Mouse (Mus musculus): ENCODE measurements around the gene Nfs1. TPM values are rescaled to one million over a fixed set of nuclear protein-coding genes. Genes with fewer than 3 reads are reported as not detected.

Nfs1 gene
- polyA plus RNA-seq, 1 experiment from 2014 or later, result 39.9 TPM

- Histone ChIP-seq H3K27me3 (replicated peaks; ENCODE audit: control insufficient read depth, insufficient read depth, low read length) (no peaks in the 10 kb centered on the region), H3K9me3 (ENCODE audit: control insufficient read depth, low read length) (no peaks in the 10 kb centered on the region), H3K4me3 (ENCODE audit: low read length) (no peak overlapping the region), H3K27ac (ENCODE audit: low read depth, low read length) (no peak overlapping the region), H3K4me2 (ENCODE audit: low read length) (no peak overlapping the region), H3K36me3 (ENCODE audit: control insufficient read depth, insufficient read depth, low read length) (peaks cover 19% of the 10 kb centered on the region), H3K4me1 (ENCODE audit: control insufficient read depth, insufficient read depth, low read depth, low read length) (peaks cover 12% of the 10 kb centered on the region), H3K9ac (ENCODE audit: low read depth, low read length) (no peak overlapping the region)
- WGBS, result 65% methylated on average over 5 of the region's 5 CpGs
- no peak for ATAC-seq
Measured at GRCm38 (mm10) chr2:156146272-156146989, 2.4 kb upstream of the Nfs1 start.

DNA sequence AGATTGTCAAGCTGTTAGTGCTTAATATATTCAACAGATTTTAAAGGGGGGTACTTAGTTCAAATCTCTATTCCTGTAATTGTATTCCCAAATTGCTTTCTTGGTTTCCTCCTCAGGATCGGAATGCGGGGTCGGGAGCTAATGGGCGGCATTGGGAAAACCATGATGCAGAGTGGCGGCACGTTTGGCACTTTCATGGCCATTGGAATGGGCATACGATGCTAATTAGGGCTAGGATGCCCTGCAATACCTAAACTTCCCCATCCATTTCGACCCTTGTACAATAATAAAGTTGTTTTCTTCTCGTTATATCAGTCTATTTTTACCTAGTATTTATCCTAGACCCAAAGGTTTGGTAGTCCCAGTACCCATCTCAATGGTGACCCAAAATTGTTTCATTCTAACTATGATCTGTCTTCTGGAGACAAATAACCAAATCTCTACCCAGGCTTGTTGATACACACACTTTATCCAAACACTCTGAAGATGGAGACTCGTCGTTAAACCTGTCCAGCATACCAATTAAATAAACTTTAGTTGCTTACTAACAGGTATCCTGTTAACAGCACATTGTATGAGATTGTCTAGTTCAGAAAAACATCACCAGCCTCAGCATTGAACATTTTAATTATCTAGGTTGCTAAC lies 1.6 kb upstream of the Nfs1 start:
- Histone ChIP-seq H3K4me2 (ENCODE audit: low read length) (peak overlapping the region; percentile 60), H3K27ac (ENCODE audit: low read depth, low read length) (no peak overlapping the region), H3K4me1 (ENCODE audit: control insufficient read depth, insufficient read depth, low read depth, low read length) (peaks cover 12% of the 10 kb centered on the region), H3K27me3 (replicated peaks; ENCODE audit: control insufficient read depth, insufficient read depth, low read length) (no peaks in the 10 kb centered on the region), H3K36me3 (ENCODE audit: control insufficient read depth, insufficient read depth, low read length) (peaks cover 19% of the 10 kb centered on the region), H3K9ac (ENCODE audit: low read depth, low read length) (no peak overlapping the region), H3K9me3 (ENCODE audit: control insufficient read depth, low read length) (no peaks in the 10 kb centered on the region), H3K4me3 (ENCODE audit: low read length) (no peak overlapping the region)
- ATAC-seq, result no peak
- 62% methylated on average over 11 of the region's 11 CpGs for WGBS

GRCm38 (mm10) chr2:156143367-156143766 lies 619 bp downstream of the Nfs1 start:
- Histone ChIP-seq H3K4me1 (ENCODE audit: control insufficient read depth, insufficient read depth, low read depth, low read length) (peaks cover 12% of the 10 kb centered on the region), H3K27me3 (replicated peaks; ENCODE audit: control insufficient read depth, insufficient read depth, low read length) (no peaks in the 10 kb centered on the region), H3K4me3 (ENCODE audit: low read length) (peak overlapping the region; percentile 92), H3K4me2 (ENCODE audit: low read length) (peak overlapping the region; percentile 60), H3K9ac (ENCODE audit: low read depth, low read length) (peak overlapping the region; percentile 91), H3K36me3 (ENCODE audit: control insufficient read depth, insufficient read depth, low read length) (peaks cover 8% of the 10 kb centered on the region), H3K27ac (ENCODE audit: low read depth, low read length) (peak overlapping the region; percentile 93), H3K9me3 (ENCODE audit: control insufficient read depth, low read length) (no peaks in the 10 kb centered on the region)
- WGBS, result 2% methylated on average over 16 of the region's 16 CpGs
- ATAC-seq, result no peak

GRCm38 (mm10) chr2:156142820-156143219 lies 1.2 kb downstream of the Nfs1 start:
- H3K4me3 ChIP-seq (ENCODE audit: low read length), result no peak overlapping the region
- no peak overlapping the region for H3K9ac ChIP-seq (ENCODE audit: low read depth, low read length)
- H3K9me3 ChIP-seq (ENCODE audit: control insufficient read depth, low read length), result no peaks in the 10 kb centered on the region
- WGBS, result 90% methylated on average over 2 of the region's 2 CpGs
- peak overlapping the region; percentile 60 for H3K4me2 ChIP-seq (ENCODE audit: low read length)
- no peaks in the 10 kb centered on the region for H3K27me3 ChIP-seq (replicated peaks; ENCODE audit: control insufficient read depth, insufficient read depth, low read length)
- H3K27ac ChIP-seq (ENCODE audit: low read depth, low read length), result no peak overlapping the region
- H3K4me1 ChIP-seq (ENCODE audit: control insufficient read depth, insufficient read depth, low read depth, low read length), result peaks cover 12% of the 10 kb centered on the region
- ATAC-seq, result no peak
- peaks cover 4% of the 10 kb centered on the region for H3K36me3 ChIP-seq (ENCODE audit: control insufficient read depth, insufficient read depth, low read length)

DNA sequence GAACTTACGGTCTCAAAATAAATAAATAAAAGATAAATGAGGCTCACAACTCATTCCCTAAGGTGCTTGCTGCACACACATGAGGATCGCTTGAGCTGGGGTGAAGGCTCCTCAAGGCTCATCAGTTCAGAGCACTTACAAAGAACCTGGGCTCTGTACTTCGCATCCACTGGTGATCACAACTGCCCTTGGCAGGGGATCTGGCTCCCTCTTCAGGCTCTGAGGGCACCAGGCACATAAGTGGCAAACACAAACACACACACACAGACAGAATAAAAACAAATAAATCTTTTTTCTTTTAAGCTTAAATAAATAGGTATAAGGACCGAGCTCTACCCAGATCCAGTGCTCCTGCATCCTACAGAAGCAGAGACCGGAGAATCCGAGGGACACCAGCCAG lies 8.3 kb downstream of the Nfs1 start:
- WGBS, result 87% methylated on average over 6 of the region's 6 CpGs

DNA sequence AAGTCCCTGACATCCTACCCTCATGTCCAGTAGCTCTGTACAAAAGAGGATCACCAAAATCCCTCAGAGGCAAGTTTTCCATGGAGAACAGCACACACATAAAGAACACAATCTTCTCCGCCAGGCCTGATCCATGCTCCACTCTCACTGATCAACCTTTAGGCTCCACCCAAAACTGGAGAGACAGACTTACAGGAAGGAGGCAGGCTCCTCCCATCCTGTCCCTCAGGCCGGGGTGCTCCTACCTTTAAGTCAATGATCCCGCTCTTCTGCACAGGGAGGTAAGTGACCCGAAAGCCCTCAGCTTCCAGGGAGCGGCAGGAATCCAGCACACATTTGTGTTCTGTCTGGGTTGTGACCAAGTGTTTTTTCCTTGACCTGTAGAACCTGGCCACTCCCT lies 9.8 kb downstream of the Nfs1 start:
- Histone ChIP-seq H3K36me3 (ENCODE audit: control insufficient read depth, insufficient read depth, low read length) (no peaks in the 10 kb centered on the region; the same call in none of the 2 replicates), H3K9me3 (ENCODE audit: control insufficient read depth, low read length) (no peaks in the 10 kb centered on the region), H3K4me2 (ENCODE audit: low read length) (no peak overlapping the region), H3K4me3 (ENCODE audit: low read length) (no peak overlapping the region), H3K27me3 (replicated peaks; ENCODE audit: control insufficient read depth, insufficient read depth, low read length) (no peaks in the 10 kb centered on the region), H3K27ac (ENCODE audit: low read depth, low read length) (no peak overlapping the region), H3K9ac (ENCODE audit: low read depth, low read length) (no peak overlapping the region), H3K4me1 (ENCODE audit: control insufficient read depth, insufficient read depth, low read depth, low read length) (no peaks in the 10 kb centered on the region)
- no peak for ATAC-seq
- 94% methylated on average over 5 of the region's 5 CpGs for WGBS

More for the DNA sequence above, 8.3 kb downstream of the Nfs1 start:
- Histone ChIP-seq H3K4me3 (ENCODE audit: low read length) (no peak overlapping the region), H3K27me3 (replicated peaks; ENCODE audit: control insufficient read depth, insufficient read depth, low read length) (no peaks in the 10 kb centered on the region), H3K27ac (ENCODE audit: low read depth, low read length) (no peak overlapping the region), H3K9ac (ENCODE audit: low read depth, low read length) (no peak overlapping the region), H3K9me3 (ENCODE audit: control insufficient read depth, low read length) (no peaks in the 10 kb centered on the region), H3K4me1 (ENCODE audit: control insufficient read depth, insufficient read depth, low read depth, low read length) (no peaks in the 10 kb centered on the region), H3K36me3 (ENCODE audit: control insufficient read depth, insufficient read depth, low read length) (no peaks in the 10 kb centered on the region; the same call in none of the 2 replicates), H3K4me2 (ENCODE audit: low read length) (no peak overlapping the region)
- ATAC-seq, result no peak

DNA sequence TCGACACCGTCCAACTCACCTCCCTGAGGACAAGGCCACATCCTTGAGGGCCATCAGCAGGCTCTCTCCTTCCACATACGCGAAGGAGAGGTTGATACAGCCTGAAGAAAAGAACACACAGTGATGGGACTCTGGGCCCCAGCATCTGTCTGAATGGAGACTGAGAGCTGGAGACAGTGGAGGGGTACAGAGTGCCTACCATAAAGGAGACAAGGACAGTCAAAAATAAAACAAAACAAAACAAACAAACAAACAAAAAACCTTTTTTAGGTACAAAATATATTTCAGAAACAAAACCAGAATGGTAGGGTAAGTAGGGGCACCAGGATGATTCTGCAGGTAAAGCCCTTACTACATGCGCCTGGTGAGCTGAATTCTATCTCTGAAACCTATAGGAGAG lies 17.0 kb downstream of the Nfs1 start, which contains the start of gene Gm28036:
TSS of gene Gm28036 (minus strand) at position 101 of the 400 bp plus-strand sequence.
- Histone ChIP-seq H3K27me3 (replicated peaks; ENCODE audit: control insufficient read depth, insufficient read depth, low read length) (no peaks in the 10 kb centered on the region), H3K9me3 (ENCODE audit: control insufficient read depth, low read length) (no peaks in the 10 kb centered on the region), H3K27ac (ENCODE audit: low read depth, low read length) (no peak within 1 kb of the TSS), H3K9ac (ENCODE audit: low read depth, low read length) (no peak within 1 kb of the TSS), H3K4me2 (ENCODE audit: low read length) (no peak within 1 kb of the TSS), H3K36me3 (ENCODE audit: control insufficient read depth, insufficient read depth, low read length) (peaks cover 10% of the 10 kb centered on the region), H3K4me3 (ENCODE audit: low read length) (no peak within 1 kb of the TSS), H3K4me1 (ENCODE audit: control insufficient read depth, insufficient read depth, low read depth, low read length) (no peaks in the 10 kb centered on the region)
- no peak for ATAC-seq
- WGBS, result 96% methylated on average over 5 of the region's 5 CpGs

DNA sequence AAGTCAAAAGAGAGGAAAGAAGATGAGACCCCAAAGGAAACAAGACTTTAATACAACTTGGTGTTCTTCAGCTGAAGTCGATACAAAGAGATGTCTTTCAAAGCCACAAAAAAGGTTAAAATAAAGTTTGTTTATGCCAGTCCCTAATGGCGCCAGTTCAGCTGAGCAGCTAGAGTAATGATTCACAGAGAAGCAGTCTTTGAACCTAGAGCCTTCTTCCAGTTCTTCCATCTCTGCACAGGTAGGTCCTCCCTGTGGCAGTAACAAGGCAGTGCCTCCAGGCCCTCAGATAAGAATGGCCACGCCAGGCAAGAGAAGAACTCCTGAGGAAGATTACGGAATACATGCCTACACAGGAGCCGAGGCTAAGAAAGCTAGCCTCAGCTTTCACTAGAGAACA lies 20.3 kb downstream of the Nfs1 start:
- Histone ChIP-seq H3K9me3 (ENCODE audit: control insufficient read depth, low read length) (no peaks in the 10 kb centered on the region), H3K36me3 (ENCODE audit: control insufficient read depth, insufficient read depth, low read length) (peaks cover 10% of the 10 kb centered on the region), H3K4me3 (ENCODE audit: low read length) (no peak overlapping the region), H3K4me1 (ENCODE audit: control insufficient read depth, insufficient read depth, low read depth, low read length) (no peaks in the 10 kb centered on the region), H3K27ac (ENCODE audit: low read depth, low read length) (no peak overlapping the region), H3K4me2 (ENCODE audit: low read length) (no peak overlapping the region), H3K27me3 (replicated peaks; ENCODE audit: control insufficient read depth, insufficient read depth, low read length) (no peaks in the 10 kb centered on the region), H3K9ac (ENCODE audit: low read depth, low read length) (no peak overlapping the region)
- no peak for ATAC-seq
- WGBS, result 91% methylated on average over 5 of the region's 5 CpGs

DNA sequence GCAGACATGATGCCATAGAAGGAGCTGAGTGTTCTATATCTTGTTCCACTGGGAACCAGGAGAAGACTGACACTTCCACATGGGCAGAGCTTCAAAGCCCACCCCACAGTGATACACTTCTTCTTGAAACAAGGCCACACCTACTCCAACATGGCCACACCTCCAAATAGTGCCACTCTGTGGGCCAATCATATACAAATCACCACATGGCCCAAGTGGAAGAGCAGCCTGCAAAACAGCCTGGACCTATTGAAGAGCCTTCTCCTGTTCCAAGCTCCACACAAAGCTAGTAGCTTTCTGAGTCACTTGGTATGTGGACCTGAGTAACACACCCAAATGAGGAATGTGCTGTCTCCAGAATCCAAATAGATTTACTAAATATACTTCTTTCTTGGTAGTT lies 24.4 kb downstream of the Nfs1 start:
- no peak overlapping the region for H3K27ac ChIP-seq (ENCODE audit: low read depth, low read length)
- no peaks in the 10 kb centered on the region for H3K4me1 ChIP-seq (ENCODE audit: control insufficient read depth, insufficient read depth, low read depth, low read length)
- H3K27me3 ChIP-seq (replicated peaks; ENCODE audit: control insufficient read depth, insufficient read depth, low read length), result no peaks in the 10 kb centered on the region
- H3K9ac ChIP-seq (ENCODE audit: low read depth, low read length), result no peak overlapping the region
- no peaks in the 10 kb centered on the region for H3K9me3 ChIP-seq (ENCODE audit: control insufficient read depth, low read length)
- no peak overlapping the region for H3K4me2 ChIP-seq (ENCODE audit: low read length)
- H3K4me3 ChIP-seq (ENCODE audit: low read length), result no peak overlapping the region
- H3K36me3 ChIP-seq (ENCODE audit: control insufficient read depth, insufficient read depth, low read length), result peaks cover 5% of the 10 kb centered on the region; the same call in 1 of the 2 replicates
- no peak for ATAC-seq

All from hindbrain, embryonic 16.5 days (tissue).